Comparison of ENCODE assay signal across 9 mouse cellular contexts in genomic region chr11:22342242-22343207, GRCm38 (mm10). TPM values are rescaled to one million over a fixed set of nuclear protein-coding genes. Genes with fewer than 3 reads are reported as not detected.
DNase-seq lines count a peak whose midpoint lies in the region; ATAC-seq and TF ChIP-seq lines count a peak whose summit lies in the region.
"Had no signal": no experiment of that assay in that cellular context is flagged by ENCODE, and none has a peak within 500 bp of the region (broad histone marks: within the 10 kb centered on the region; RNA-seq: fewer than 3 reads in every experiment).

Gene Ehbp1, minus strand, starts transcription at chr11:22342292.

- 68% methylated on average over 2 of the region's 2 CpGs for WGBS in embryonic facial prominence, embryonic 13.5 days
- 41% methylated on average over 2 of the region's 2 CpGs for WGBS in heart, embryonic 14.5 days
- 44% methylated on average over 2 of the region's 2 CpGs for WGBS in lung, embryonic 15.5 days

- H3K4me1 ChIP-seq in embryonic facial prominence, embryonic 13.5 days: peaks cover 19% of the 10 kb centered on the region
- H3K4me1 ChIP-seq in heart, embryonic 14.5 days (ENCODE audit: control insufficient read depth in 2 of 2, insufficient read depth in 2 of 2, low read length in 2 of 2): peaks cover 3 to 8% of the 10 kb centered on the region in 2 experiments; a peak in 2 of 4 replicates
- peaks cover 16% of the 10 kb centered on the region for H3K4me1 ChIP-seq in lung, embryonic 15.5 days

- no peak for TF ChIP-seq CTCF in layer of hippocampus, adult 2 months (conservative IDR thresholded peaks at IDR 0.05)

- no peak within 1 kb of the TSS for H3K4me3 ChIP-seq in layer of hippocampus, adult 2 months
- H3K4me3 ChIP-seq in embryonic facial prominence, embryonic 13.5 days: no peak within 1 kb of the TSS
- H3K4me3 ChIP-seq in heart, embryonic 14.5 days (ENCODE audit: control insufficient read depth in 1 of 2, insufficient read depth in 1 of 2, low read depth in 1 of 2, low read length in 2 of 2): no peak within 1 kb of the TSS
- no peak within 1 kb of the TSS for H3K4me3 ChIP-seq in lung, embryonic 15.5 days

- H3K27ac ChIP-seq in layer of hippocampus, adult 2 months: no peak within 1 kb of the TSS
- no peak within 1 kb of the TSS for H3K27ac ChIP-seq in embryonic facial prominence, embryonic 13.5 days
- H3K27ac ChIP-seq in heart, embryonic 14.5 days (replicated peaks in 1 of 2; ENCODE audit: control insufficient read depth in 1 of 2, insufficient read depth in 1 of 2, low read depth in 2 of 2, low read length in 2 of 2): no peak within 1 kb of the TSS
- H3K27ac ChIP-seq in lung, embryonic 15.5 days: no peak within 1 kb of the TSS
- H3K27ac ChIP-seq: liver, embryonic 14.5 days had no signal

- ATAC-seq in embryonic facial prominence, embryonic 13.5 days (ENCODE audit: insufficient number of reproducible peaks, insufficient read depth, low FRiP score, low TSS enrichment, low read depth): no peak
- ATAC-seq in heart, embryonic 14.5 days (ENCODE audit: insufficient number of reproducible peaks, insufficient read depth, low FRiP score, low read depth): no peak
- ATAC-seq in lung, embryonic 15.5 days (ENCODE audit: borderline replicate concordance, extremely low read depth, low FRiP score, low TSS enrichment): peak; percentile 67; the same call in 1 of the 2 replicates

- H3K9ac ChIP-seq in embryonic facial prominence, embryonic 13.5 days: no peak within 1 kb of the TSS
- no peak within 1 kb of the TSS for H3K9ac ChIP-seq in heart, embryonic 14.5 days (ENCODE audit: low read length)
- no peak within 1 kb of the TSS for H3K9ac ChIP-seq in lung, embryonic 15.5 days
- H3K9ac ChIP-seq: liver, embryonic 14.5 days had no signal

- no peaks in the 10 kb centered on the region for H3K36me3 ChIP-seq in embryonic facial prominence, embryonic 13.5 days
- H3K36me3 ChIP-seq in heart, embryonic 14.5 days (ENCODE audit: control insufficient read depth, insufficient read depth, low read length): no peaks in the 10 kb centered on the region
- H3K36me3 ChIP-seq in lung, embryonic 15.5 days: no peaks in the 10 kb centered on the region

- no peak within 1 kb of the TSS for H3K4me2 ChIP-seq in embryonic facial prominence, embryonic 13.5 days
- no peak within 1 kb of the TSS for H3K4me2 ChIP-seq in heart, embryonic 14.5 days (ENCODE audit: low read length)
- H3K4me2 ChIP-seq in lung, embryonic 15.5 days: no peak within 1 kb of the TSS

- H3K27me3 ChIP-seq in embryonic facial prominence, embryonic 13.5 days: no peaks in the 10 kb centered on the region
- H3K27me3 ChIP-seq in heart, embryonic 14.5 days (ENCODE audit: control insufficient read depth, insufficient read depth, low read length): no peaks in the 10 kb centered on the region
- no peaks in the 10 kb centered on the region for H3K27me3 ChIP-seq in lung, embryonic 15.5 days

- no peak for DNase-seq in layer of hippocampus, adult 2 months (ENCODE audit: low spot score in 2 of 2)
- no peak for DNase-seq in layer of hippocampus, adult 11-12 months (ENCODE audit: low spot score)
- no peak for DNase-seq in cerebellum, postnatal 14 days
- no peak for DNase-seq in right cerebral cortex, adult 2 months (ENCODE audit: low spot score in 2 of 2)
- no peak for DNase-seq in thymus, postnatal 4 days

- no peaks in the 10 kb centered on the region for H3K9me3 ChIP-seq in embryonic facial prominence, embryonic 13.5 days
- H3K9me3 ChIP-seq in heart, embryonic 14.5 days (ENCODE audit: control insufficient read depth, low read length): no peaks in the 10 kb centered on the region
- H3K9me3 ChIP-seq in lung, embryonic 15.5 days: no peaks in the 10 kb centered on the region

RNA-seq across cellular contexts. Expression of gene Ehbp1, which starts in this region (rescaled TPM):
- 10 to 100 TPM; 50.6 to 51.2 TPM for total RNA-seq in layer of hippocampus, adult 2 months (2021)
- polyA plus RNA-seq in embryonic facial prominence, embryonic 13.5 days (2015; fragmentation: Nextera tagmentation; extraction: Ambion mirVana): 17.6 and 19.3 TPM in 2 replicates
- polyA plus RNA-seq in heart, embryonic 14.5 days (2014; fragmentation: Nextera tagmentation; extraction: Ambion mirVana): 42.7 and 47.1 TPM in 2 replicates
- 9.5 and 11.2 TPM in 2 replicates for polyA plus RNA-seq in lung, embryonic 15.5 days (2015; fragmentation: Nextera tagmentation; extraction: Ambion mirVana)
